In the genomic region with DNA sequence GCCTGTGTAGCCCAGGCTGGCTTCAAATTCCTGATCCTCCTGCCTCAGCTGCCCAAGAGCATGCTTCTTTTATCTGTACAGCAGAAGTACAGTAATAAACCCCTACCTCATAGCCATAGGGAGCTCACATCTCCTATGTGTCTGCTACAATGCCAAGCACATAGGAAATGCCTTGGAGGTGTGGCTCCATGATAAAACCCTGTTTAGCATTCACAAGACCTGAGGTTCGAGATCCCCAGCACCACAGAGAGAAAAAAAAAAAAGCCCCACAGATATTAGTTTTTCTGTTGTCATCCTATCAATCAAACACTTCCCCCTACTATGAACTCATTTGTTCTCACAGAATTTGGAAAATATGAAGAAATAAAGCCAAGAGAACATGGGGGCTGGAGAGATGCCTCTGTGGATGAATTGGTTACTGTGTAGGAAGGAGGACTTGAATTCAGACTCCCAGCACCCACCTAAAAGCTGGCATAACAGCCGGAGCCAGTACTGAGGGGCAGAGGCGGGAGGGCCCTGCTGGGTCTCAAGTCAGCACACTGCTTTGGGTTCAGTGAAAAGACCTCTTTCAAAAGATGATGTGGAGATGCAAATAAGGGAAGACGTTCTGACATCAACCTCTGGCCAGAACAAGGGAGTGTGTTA, we compare ENCODE assay signal across 17 mouse cellular contexts. TPM values are rescaled to one million over a fixed set of nuclear protein-coding genes. Genes with fewer than 3 reads are reported as not detected.
"Had no signal": no experiment of that assay in that cellular context is flagged by ENCODE, and none has a peak within 500 bp of the region (broad histone marks: within the 10 kb centered on the region; RNA-seq: fewer than 3 reads in every experiment).

No protein-coding gene starts in this region.

- H3K36me3 ChIP-seq: kidney, embryonic 15.5 days; limb, embryonic 15.5 days; midbrain, embryonic 13.5 days; neural tube, embryonic 15.5 days had no signal

- H3K27ac ChIP-seq: kidney, embryonic 15.5 days; left cerebral cortex, adult 2 months; limb, embryonic 15.5 days; midbrain, embryonic 13.5 days; neural tube, embryonic 15.5 days; stomach, postnatal 0 days had no signal

- H3K9me3 ChIP-seq: kidney, embryonic 15.5 days; limb, embryonic 15.5 days; midbrain, embryonic 13.5 days; neural tube, embryonic 15.5 days had no signal

- H3K4me3 ChIP-seq: kidney, embryonic 15.5 days; left cerebral cortex, adult 2 months; limb, embryonic 15.5 days; midbrain, embryonic 13.5 days; myocyte; neural tube, embryonic 15.5 days had no signal

- ATAC-seq: intestine, embryonic 16.5 days; lung, postnatal 0 days; midbrain, embryonic 13.5 days had no signal

- H3K9ac ChIP-seq: kidney, embryonic 15.5 days; limb, embryonic 15.5 days; midbrain, embryonic 13.5 days; neural tube, embryonic 15.5 days had no signal

- DNase-seq: kidney, adult 2 months; kidney, postnatal 25 days; lung, adult 2 months; lung, postnatal 36 days; right cerebral cortex, adult 18-20 months; thymus, postnatal 4 days had no signal

- H3K4me2 ChIP-seq: kidney, embryonic 15.5 days; limb, embryonic 15.5 days; midbrain, embryonic 13.5 days; neural tube, embryonic 15.5 days had no signal

- H3K4me1 ChIP-seq: kidney, embryonic 15.5 days; midbrain, embryonic 13.5 days had no signal

RNA-seq across cellular contexts. Expression of a gene that starts 11.8 kb away (rescaled TPM):
- total RNA-seq: megakaryocyte progenitor cell, adult 5-6 weeks had no signal
- polyA plus RNA-seq: limb, embryonic 11.5 days had no signal
